Mouse (Mus musculus) small intestine, adult 2 months (tissue): ENCODE results near the gene Slc16a5.

Experiments
- CTCF ChIP-seq: fragments of 200-500 bp; IDR thresholded peaks from 2 replicates; pipeline ENCODE4 v1.5.1; 2012; ENCODE audit warnings: low read depth, mild to moderate bottlenecking, control low read depth, inconsistent platforms, low read length, moderate library complexity, mixed read lengths; ENCODE audit not compliant: insufficient replicate concordance, insufficient read length; ENCODE audit errors: extremely low read depth
- POLR2A ChIP-seq: fragments of 200-500 bp; IDR thresholded peaks from 2 replicates; pipeline ENCODE4 v1.6.1; 2012; ENCODE audit warnings: low read depth, mild to moderate bottlenecking, control low read depth, inconsistent platforms, low read length, moderate library complexity

DNA sequence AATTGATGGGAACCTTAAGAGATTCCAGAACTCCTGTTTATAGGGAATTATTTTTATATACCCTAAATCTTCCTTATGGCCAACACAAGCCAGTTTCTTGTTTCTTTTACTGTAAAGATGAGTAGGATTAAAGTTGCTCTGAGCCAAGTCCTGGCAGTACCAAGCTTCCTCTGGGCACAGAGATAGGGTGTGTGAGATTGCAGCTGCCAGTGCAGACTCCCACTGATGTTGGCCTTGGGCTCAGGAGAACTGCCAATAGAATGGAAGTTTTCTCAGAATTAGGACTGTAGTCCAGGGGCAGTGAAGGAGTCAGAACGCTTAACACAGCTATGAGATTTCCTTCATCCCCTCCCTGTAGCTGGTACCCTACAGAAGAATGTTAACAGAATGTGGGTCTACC lies 40.9 kb upstream of the Slc16a5 start:
- TF ChIP-seq POLR2A = no peak
- no peak for TF ChIP-seq CTCF
